Mouse (Mus musculus): Measurements from ENCODE around the gene Gm12800.
"Not testable (repeated sequence)": the region's sequence is repeated elsewhere in the genome, so short reads cannot be mapped to it uniquely, and the experiment has no call there.

DNA sequence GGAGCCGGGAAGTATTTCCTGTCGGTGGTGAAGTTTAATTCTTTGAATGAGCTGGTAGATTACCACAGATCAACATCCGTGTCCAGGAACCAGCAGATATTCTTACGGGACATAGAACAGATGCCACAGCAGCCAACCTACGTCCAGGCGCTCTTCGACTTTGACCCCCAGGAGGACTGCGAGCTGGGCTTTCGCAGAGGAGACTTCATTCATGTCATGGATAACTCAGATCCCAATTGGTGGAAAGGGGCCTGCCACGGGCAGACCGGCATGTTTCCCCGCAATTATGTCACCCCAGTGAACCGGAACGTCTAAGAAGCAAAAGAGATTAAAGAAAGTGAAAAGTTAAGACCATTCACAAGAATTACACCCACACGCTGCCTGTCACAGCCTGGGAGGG lies 33.2 kb upstream of the Gm12800 start:
- not testable (repeated sequence) for TF ChIP-seq POLR2A (IDR thresholded peaks at IDR 0.05; ENCODE audit: low read depth, low read length); CTCF (IDR thresholded peaks at IDR 0.05; ENCODE audit: extremely low read depth, insufficient read depth, insufficient read length, insufficient replicate concordance)
